Mouse (Mus musculus) E14TG2a.4 (cell line): ENCODE results near the gene Krt73.

Experiments used
- CTCF ChIP-seq: conservative IDR thresholded peaks from 2 replicates; pipeline ENCODE4 v1.5.1; 2014; ENCODE audit warnings: low read length
- NANOG ChIP-seq: IDR thresholded peaks from 2 replicates; pipeline ENCODE4 v1.6.1; 2014; ENCODE audit warnings: borderline replicate concordance, low read length, mixed read lengths
- POU5F1 ChIP-seq: IDR thresholded peaks from 2 replicates; pipeline ENCODE4 v1.6.1; 2014; ENCODE audit warnings: low read length, borderline replicate concordance

GRCm38 (mm10) chr15:101772080-101772710 lies 30.0 kb downstream of the Krt73 start:
- TF ChIP-seq CTCF (no peak), POU5F1 (no peak), NANOG (no peak)
